Mouse (Mus musculus): ENCODE results near the gene Kif26a. TPM values are rescaled to one million over a fixed set of nuclear protein-coding genes. Genes with fewer than 3 reads are reported as not detected.

The Kif26a gene
- polyA plus RNA-seq, 1 experiment from 2014 or later = 0.22 TPM

GRCm38 (mm10) chr12:112112235-112112634 is 33.8 kb upstream of the Kif26a start:
- Histone ChIP-seq H3K9me3 (replicated peaks) (no peaks in the 10 kb centered on the region), H3K9ac (no peak overlapping the region), H3K4me1 (replicated peaks) (no peaks in the 10 kb centered on the region), H3K27me3 (peaks cover 5% of the 10 kb centered on the region; the same call in 1 of the 2 replicates), H3K4me3 (replicated peaks) (no peak overlapping the region), H3K4me2 (no peak overlapping the region), H3K27ac (replicated peaks) (no peak overlapping the region), H3K36me3 (replicated peaks) (no peaks in the 10 kb centered on the region)
- 72% methylated on average over 6 of the region's 6 CpGs for WGBS (ENCODE audit: insufficient replicate concordance)
- no peak for ATAC-seq (ENCODE audit: insufficient read depth)

DNA sequence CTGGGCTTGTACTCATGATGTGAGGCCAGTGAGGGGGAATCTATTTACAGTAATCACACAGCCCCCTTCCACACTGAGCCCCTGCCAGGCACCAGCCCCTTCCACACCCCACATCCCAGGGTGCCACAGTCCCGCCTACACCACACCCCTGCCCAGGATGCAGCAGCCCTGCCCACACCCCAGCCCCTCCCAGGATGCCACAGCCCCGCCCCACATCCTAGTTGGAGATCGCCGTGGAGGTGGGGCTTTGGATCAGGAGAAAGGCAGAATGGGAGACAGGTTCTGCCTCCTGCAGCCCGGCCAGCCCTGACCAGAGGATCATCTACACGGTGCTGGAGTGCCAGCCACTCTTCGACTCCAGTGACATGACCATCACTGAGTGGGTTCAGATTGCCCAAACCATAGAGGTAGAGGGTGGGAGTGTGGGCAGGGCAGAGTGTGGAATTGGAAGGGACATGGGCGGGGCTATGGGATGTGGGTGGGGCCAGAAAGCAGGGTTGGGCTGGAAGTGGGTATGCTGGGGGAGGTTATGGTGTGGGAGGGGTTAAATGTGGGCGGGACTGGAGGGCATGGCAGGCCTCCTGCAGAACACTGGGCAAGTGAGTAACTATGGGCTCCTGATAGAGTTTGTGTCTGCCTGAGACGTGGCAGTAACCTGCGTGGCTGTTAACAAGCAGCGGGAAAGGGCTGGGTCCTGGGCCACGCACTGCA is 33.2 kb upstream of the Kif26a start:
- Histone ChIP-seq H3K4me1 (replicated peaks) (no peaks in the 10 kb centered on the region), H3K9me3 (replicated peaks) (no peaks in the 10 kb centered on the region), H3K4me2 (no peak overlapping the region), H3K27me3 (peaks cover 3% of the 10 kb centered on the region; the same call in 1 of the 2 replicates), H3K4me3 (replicated peaks) (no peak overlapping the region), H3K27ac (replicated peaks) (no peak overlapping the region), H3K36me3 (replicated peaks) (no peaks in the 10 kb centered on the region), H3K9ac (no peak overlapping the region)
- 20% methylated on average over 13 of the region's 13 CpGs for WGBS (ENCODE audit: insufficient replicate concordance)
- ATAC-seq (ENCODE audit: insufficient read depth) = peak; percentile 5; the same call in 1 of the 2 replicates

DNA sequence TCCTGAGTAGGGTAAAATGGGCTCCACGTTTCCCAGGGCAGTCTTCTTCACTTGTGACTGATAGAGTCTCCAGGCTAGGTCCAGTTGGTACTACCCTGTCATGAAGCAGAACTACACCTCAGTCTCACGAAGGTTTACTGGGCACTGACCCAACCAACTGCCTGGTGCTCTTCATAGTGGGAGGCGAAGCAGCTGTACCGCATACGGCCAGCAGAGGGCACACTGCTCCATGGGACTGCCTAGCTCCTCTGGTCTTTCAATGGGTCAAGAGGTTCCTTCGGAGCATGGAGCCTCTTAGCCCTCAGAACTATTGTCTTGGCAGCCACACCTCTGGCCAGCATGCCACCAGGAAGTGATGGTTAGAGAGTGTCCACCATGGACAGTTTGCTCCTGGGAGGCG is 32.3 kb upstream of the Kif26a start:
- Histone ChIP-seq H3K9ac (no peak overlapping the region), H3K4me1 (replicated peaks) (no peaks in the 10 kb centered on the region), H3K9me3 (replicated peaks) (no peaks in the 10 kb centered on the region), H3K4me3 (replicated peaks) (no peak overlapping the region), H3K4me2 (no peak overlapping the region), H3K27me3 (peaks cover 3% of the 10 kb centered on the region; the same call in 1 of the 2 replicates), H3K27ac (replicated peaks) (no peak overlapping the region), H3K36me3 (replicated peaks) (no peaks in the 10 kb centered on the region)
- no peak for ATAC-seq (ENCODE audit: insufficient read depth)
- 9% methylated on average over 7 of the region's 7 CpGs for WGBS (ENCODE audit: insufficient replicate concordance)

- H3K9me3 ChIP-seq (replicated peaks) = no peaks in the 10 kb centered on the region
- no peak overlapping the region for H3K4me2 ChIP-seq
- no peaks in the 10 kb centered on the region for H3K27me3 ChIP-seq
- WGBS (ENCODE audit: insufficient replicate concordance) = 53% methylated on average over 5 of the region's 5 CpGs
- no peaks in the 10 kb centered on the region for H3K4me1 ChIP-seq (replicated peaks)
- no peaks in the 10 kb centered on the region for H3K36me3 ChIP-seq (replicated peaks)
- H3K9ac ChIP-seq = no peak overlapping the region
- H3K4me3 ChIP-seq (replicated peaks) = no peak overlapping the region
- ATAC-seq (ENCODE audit: insufficient read depth) = no peak
- H3K27ac ChIP-seq (replicated peaks) = no peak overlapping the region
These were observed 29.0 kb upstream of the Kif26a start for GRCm38 (mm10) chr12:112117006-112117405.

DNA sequence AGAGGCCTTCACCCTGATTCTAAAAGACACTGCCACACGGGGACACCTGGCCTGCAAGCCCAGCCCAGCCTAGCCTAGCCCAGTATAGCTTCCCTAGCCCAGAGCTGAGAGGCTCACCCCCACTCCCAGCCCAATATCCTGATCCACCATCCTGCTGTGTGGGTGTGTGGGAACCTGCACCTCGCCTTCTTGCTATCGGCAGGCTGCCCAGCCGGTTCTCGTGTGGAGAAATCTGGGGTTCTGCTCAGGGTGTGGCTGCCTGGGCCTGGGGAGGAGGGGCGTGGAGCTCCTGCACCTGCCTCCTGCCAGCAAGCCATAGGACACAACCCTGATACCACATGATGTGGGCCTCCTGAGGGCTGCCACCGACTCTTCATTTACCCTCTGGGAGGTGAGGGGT is 28.4 kb upstream of the Kif26a start:
- Histone ChIP-seq H3K9ac (no peak overlapping the region), H3K36me3 (replicated peaks) (no peaks in the 10 kb centered on the region), H3K4me2 (no peak overlapping the region), H3K9me3 (replicated peaks) (no peaks in the 10 kb centered on the region), H3K4me1 (replicated peaks) (no peaks in the 10 kb centered on the region), H3K27me3 (no peaks in the 10 kb centered on the region), H3K27ac (replicated peaks) (no peak overlapping the region), H3K4me3 (replicated peaks) (no peak overlapping the region)
- 54% methylated on average over 7 of the region's 7 CpGs for WGBS (ENCODE audit: insufficient replicate concordance)
- no peak for ATAC-seq (ENCODE audit: insufficient read depth)

GRCm38 (mm10) chr12:112121188-112121587 is 24.8 kb upstream of the Kif26a start:
- no peak for ATAC-seq (ENCODE audit: insufficient read depth)
- Histone ChIP-seq H3K9ac (no peak overlapping the region), H3K27ac (replicated peaks) (no peak overlapping the region), H3K4me3 (replicated peaks) (no peak overlapping the region), H3K27me3 (no peaks in the 10 kb centered on the region), H3K4me1 (replicated peaks) (no peaks in the 10 kb centered on the region), H3K9me3 (replicated peaks) (no peaks in the 10 kb centered on the region), H3K4me2 (no peak overlapping the region), H3K36me3 (replicated peaks) (no peaks in the 10 kb centered on the region)
- WGBS (ENCODE audit: insufficient replicate concordance) = 46% methylated on average over 3 of the region's 3 CpGs

GRCm38 (mm10) chr12:112125903-112126302 is 20.1 kb upstream of the Kif26a start:
- H3K9me3 ChIP-seq (replicated peaks) = no peaks in the 10 kb centered on the region
- no peak overlapping the region for H3K4me2 ChIP-seq
- no peak for ATAC-seq (ENCODE audit: insufficient read depth)
- H3K4me3 ChIP-seq (replicated peaks) = no peak overlapping the region
- H3K4me1 ChIP-seq (replicated peaks) = peaks cover 2% of the 10 kb centered on the region; the same call in 1 of the 2 replicates
- no peaks in the 10 kb centered on the region for H3K36me3 ChIP-seq (replicated peaks)
- H3K9ac ChIP-seq = no peak overlapping the region
- H3K27me3 ChIP-seq = peaks cover 30% of the 10 kb centered on the region
- 53% methylated on average over 14 of the region's 14 CpGs for WGBS (ENCODE audit: insufficient replicate concordance)
- H3K27ac ChIP-seq (replicated peaks) = no peak overlapping the region

DNA sequence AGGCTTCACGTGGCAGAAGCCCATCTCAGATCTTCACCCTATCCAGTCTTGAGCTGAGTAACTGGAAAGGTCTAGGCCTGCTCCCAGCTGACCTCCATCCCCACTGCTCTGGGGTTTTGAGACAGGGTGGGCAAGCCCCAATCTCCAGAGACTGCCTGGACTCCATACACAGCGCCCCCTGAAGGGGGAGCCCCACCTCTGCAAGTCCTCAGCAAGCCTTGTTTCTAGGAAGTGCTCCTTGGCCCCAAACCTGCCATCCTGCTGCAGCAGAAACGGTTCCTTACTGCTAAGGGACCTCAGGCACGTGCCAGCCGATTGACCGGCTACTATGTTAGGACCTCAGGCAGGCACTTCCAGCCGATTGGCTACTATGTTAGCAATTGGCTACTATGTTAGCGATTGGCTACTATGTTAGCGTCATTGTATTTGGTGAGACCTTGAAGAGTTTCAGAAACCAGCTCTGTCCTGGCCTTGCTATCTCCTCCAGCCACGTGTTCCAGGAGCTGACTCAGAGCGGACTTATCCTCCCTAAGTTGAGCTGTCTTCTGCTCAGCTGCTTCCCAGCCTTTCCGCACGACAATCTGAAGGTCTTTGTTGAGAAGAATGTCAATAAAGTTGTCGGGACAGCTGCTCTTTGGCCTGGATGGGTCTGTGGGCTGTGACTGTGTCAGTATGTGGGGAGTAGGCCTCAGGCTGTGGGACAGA is 18.9 kb upstream of the Kif26a start:
- Histone ChIP-seq H3K9ac (no peak overlapping the region), H3K36me3 (replicated peaks) (no peaks in the 10 kb centered on the region), H3K27me3 (peaks cover 42% of the 10 kb centered on the region), H3K27ac (replicated peaks) (no peak overlapping the region), H3K4me1 (replicated peaks) (peaks cover 4% of the 10 kb centered on the region; the same call in 1 of the 2 replicates), H3K4me2 (no peak overlapping the region), H3K4me3 (replicated peaks) (no peak overlapping the region), H3K9me3 (replicated peaks) (no peaks in the 10 kb centered on the region)
- WGBS (ENCODE audit: insufficient replicate concordance) = 56% methylated on average over 14 of the region's 14 CpGs
- no peak for ATAC-seq (ENCODE audit: insufficient read depth)

- Histone ChIP-seq H3K27ac (replicated peaks) (no peak overlapping the region), H3K4me3 (replicated peaks) (no peak overlapping the region), H3K9me3 (replicated peaks) (no peaks in the 10 kb centered on the region), H3K4me1 (replicated peaks) (peaks cover 4% of the 10 kb centered on the region; the same call in 1 of the 2 replicates), H3K36me3 (replicated peaks) (no peaks in the 10 kb centered on the region), H3K27me3 (peaks cover 54% of the 10 kb centered on the region), H3K9ac (no peak overlapping the region), H3K4me2 (no peak overlapping the region)
- 58% methylated on average over 4 of the region's 4 CpGs for WGBS (ENCODE audit: insufficient replicate concordance)
- ATAC-seq (ENCODE audit: insufficient read depth) = no peak
These were observed 17.5 kb upstream of the Kif26a start for GRCm38 (mm10) chr12:112128526-112128925.

DNA sequence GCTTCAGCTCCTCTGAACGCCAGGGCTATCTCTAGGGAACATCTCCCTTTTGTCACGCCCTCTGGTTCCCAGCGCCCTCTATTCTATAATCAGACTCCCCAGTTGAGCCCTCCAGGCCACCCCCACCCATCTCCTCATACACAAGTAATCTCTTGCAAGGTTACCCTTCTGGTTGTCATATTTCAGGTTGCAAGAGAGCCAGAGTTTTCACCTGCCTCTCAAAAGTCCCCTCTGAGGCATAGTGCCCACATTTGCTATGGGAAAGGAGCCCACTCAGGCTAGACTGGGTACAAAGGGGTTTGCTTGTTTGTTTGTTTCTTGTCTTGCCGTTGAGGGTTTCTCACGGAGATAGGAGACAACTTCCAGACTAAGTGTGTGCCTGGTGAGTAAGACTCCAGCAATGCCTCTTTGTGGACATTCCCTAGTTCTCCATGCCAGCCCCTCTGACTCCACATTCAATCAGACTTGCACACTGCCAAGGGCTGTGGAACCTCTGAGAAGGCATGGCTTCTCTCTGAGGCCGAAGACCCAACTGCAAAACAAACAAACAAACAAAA is 16.6 kb upstream of the Kif26a start:
- Histone ChIP-seq H3K9ac (no peak overlapping the region), H3K4me2 (no peak overlapping the region; the same call in 1 of the 2 replicates), H3K4me3 (replicated peaks) (no peak overlapping the region), H3K4me1 (replicated peaks) (peaks cover 4% of the 10 kb centered on the region; the same call in 1 of the 2 replicates), H3K27me3 (peaks cover 57% of the 10 kb centered on the region), H3K9me3 (replicated peaks) (no peaks in the 10 kb centered on the region), H3K36me3 (replicated peaks) (no peaks in the 10 kb centered on the region), H3K27ac (replicated peaks) (no peak overlapping the region)
- 28% methylated on average over 6 of the region's 6 CpGs for WGBS (ENCODE audit: insufficient replicate concordance)
- ATAC-seq (ENCODE audit: insufficient read depth) = no peak

GRCm38 (mm10) chr12:112130161-112130860 is 15.7 kb upstream of the Kif26a start:
- H3K27ac ChIP-seq (replicated peaks) = no peak overlapping the region
- H3K36me3 ChIP-seq (replicated peaks) = no peaks in the 10 kb centered on the region
- WGBS (ENCODE audit: insufficient replicate concordance) = 1% methylated on average over 78 of the region's 79 CpGs
- H3K4me3 ChIP-seq (replicated peaks) = peak overlapping the region; percentile 62
- H3K9ac ChIP-seq = peak overlapping the region; percentile 25; the same call in 1 of the 2 replicates
- peak overlapping the region; percentile 72 for H3K4me2 ChIP-seq
- ATAC-seq (ENCODE audit: insufficient read depth) = 0 out of 2 replicates have a peak, but pooled peaks have one; percentile 13
- H3K4me1 ChIP-seq (replicated peaks) = peaks cover 4% of the 10 kb centered on the region; the same call in 1 of the 2 replicates
- H3K9me3 ChIP-seq (replicated peaks) = no peaks in the 10 kb centered on the region
- H3K27me3 ChIP-seq = peaks cover 57% of the 10 kb centered on the region

Measured in liver, embryonic 15.5 days (tissue).